Mouse (Mus musculus) myocyte (in vitro differentiated cells): ENCODE results near the gene Chek2. TPM values are rescaled to one million over a fixed set of nuclear protein-coding genes. Genes with fewer than 3 reads are reported as not detected.
"Not testable (repeated sequence)": the region's sequence is repeated elsewhere in the genome, so short reads cannot be mapped to it uniquely, and the experiment has no call there.

Experiments used
- H3K27me3 ChIP-seq: one replicate; pipeline ENCODE4 v1.6.1; 2011; ENCODE audit not compliant: control insufficient read depth, insufficient read depth, insufficient read length
- H3K36me3 ChIP-seq: one replicate; pipeline ENCODE4 v1.6.1; 2011; ENCODE audit not compliant: control insufficient read depth, insufficient read depth
- H3K4me2 ChIP-seq: one replicate; pipeline ENCODE4 v1.6.1; 2011; ENCODE audit warnings: low read depth, control low read depth
- H3K4me3 ChIP-seq: one replicate; pipeline ENCODE4 v1.5.1; 2011; ENCODE audit warnings: mild to moderate bottlenecking, control low read depth, moderate library complexity
- H3K79me2 ChIP-seq: one replicate; pipeline ENCODE4 v1.6.1; 2011; ENCODE audit not compliant: control insufficient read depth, insufficient read depth
- H3ac ChIP-seq: one replicate; pipeline ENCODE4 v1.6.1; 2011; ENCODE audit not compliant: control insufficient read depth, insufficient read length
- CEBPB ChIP-seq: IDR thresholded peaks from 2 replicates; pipeline ENCODE4 v1.6.1; 2011; ENCODE audit warnings: mild to moderate bottlenecking, moderate library complexity; ENCODE audit not compliant: poor library complexity, insufficient read depth, severe bottlenecking
- E2F4 ChIP-seq: IDR thresholded peaks from one replicate; pipeline ENCODE4 v1.6.1; 2011; ENCODE audit warnings: mild to moderate bottlenecking, control low read depth, moderate library complexity; ENCODE audit not compliant: insufficient read depth
- MAX ChIP-seq: IDR thresholded peaks from one replicate; pipeline ENCODE4 v1.6.1; 2011; ENCODE audit warnings: low read depth, mild to moderate bottlenecking, control low read depth
- MYOD1 ChIP-seq, 3 experiments: IDR thresholded peaks; one replicate each; pipeline ENCODE4 v1.6.1; 2011; ENCODE audit warnings: control low read depth in 2 of 3, low read depth in 2 of 3, mild to moderate bottlenecking in 2 of 3, moderate library complexity in 1 of 3; ENCODE audit not compliant: insufficient read length in 2 of 3, control insufficient read depth in 1 of 3
- MYOG ChIP-seq, 3 experiments: IDR thresholded peaks; one replicate each; pipeline ENCODE4 v1.6.1; 2011; ENCODE audit warnings: control low read depth in 2 of 3, low read depth in 2 of 3, mild to moderate bottlenecking in 2 of 3; ENCODE audit not compliant: insufficient read length in 2 of 3, control insufficient read depth in 1 of 3, insufficient read depth in 1 of 3
- POLR2A ChIP-seq: IDR thresholded peaks from one replicate; pipeline ENCODE4 v1.6.1; 2011; ENCODE audit warnings: low read depth, mild to moderate bottlenecking, control low read depth, moderate library complexity; ENCODE audit not compliant: insufficient read length
- POLR2AphosphoS2 ChIP-seq: IDR thresholded peaks from one replicate; pipeline ENCODE4 v1.6.1; 2011; ENCODE audit warnings: low read depth, control low read depth; ENCODE audit not compliant: insufficient read length
- REST ChIP-seq: IDR thresholded peaks from one replicate; pipeline ENCODE4 v1.6.1; 2011; ENCODE audit warnings: mild to moderate bottlenecking, control low read depth, moderate library complexity; ENCODE audit not compliant: insufficient read depth, insufficient read length
- SRF ChIP-seq: IDR thresholded peaks from one replicate; pipeline ENCODE4 v1.6.1; 2011; ENCODE audit warnings: low read depth; ENCODE audit not compliant: control insufficient read depth, insufficient read length
- TCF12 ChIP-seq: IDR thresholded peaks from one replicate; pipeline ENCODE4 v1.6.1; 2011; ENCODE audit warnings: mild to moderate bottlenecking, control low read depth; ENCODE audit not compliant: poor library complexity, insufficient read depth, severe bottlenecking
- TCF3 ChIP-seq: IDR thresholded peaks from one replicate; pipeline ENCODE4 v1.6.1; 2011; ENCODE audit warnings: low read depth, control low read depth; ENCODE audit not compliant: insufficient read length
- USF1 ChIP-seq: IDR thresholded peaks from one replicate; pipeline ENCODE4 v1.6.1; 2011; ENCODE audit warnings: low read depth, mild to moderate bottlenecking, control low read depth, moderate library complexity
- polyA plus RNA-seq: library from polyadenylated mRNA; unstranded; fragments of >200 nt; fragmentation: generic; extraction: Trizol; gene quantifications from one replicate; pipeline ENCODE4 v1.2.1, GENCODE M21; 2012; ENCODE audit warnings: missing spikeins

The Chek2 gene
- polyA plus RNA-seq, 1 experiment, result 6.2 TPM

- Histone ChIP-seq H3K4me3 (no peak overlapping the region), H3K4me2 (no peak overlapping the region), H3K79me2 (no peaks in the 10 kb centered on the region), H3K36me3 (no peaks in the 10 kb centered on the region), H3K27me3 (no peaks in the 10 kb centered on the region), H3ac (no peak overlapping the region)
- TF ChIP-seq CEBPB (no peak), TCF12 (no peak), POLR2AphosphoS2 (no peak), TCF3 (no peak), MYOG (IDR thresholded peaks at IDR 0.05; ENCODE audit: control insufficient read depth in 1 of 3, insufficient read depth in 1 of 3, insufficient read length in 2 of 3, low read depth in 2 of 3) (no peak), POLR2A (no peak), MAX (no peak), SRF (no peak), E2F4 (no peak), MYOD1 (IDR thresholded peaks at IDR 0.05; ENCODE audit: control insufficient read depth in 1 of 3, insufficient read length in 2 of 3, low read depth in 2 of 3) (no peak), REST (no peak), USF1 (no peak)
These were observed 34.9 kb downstream of the Chek2 start for GRCm38 (mm10) chr5:110874711-110875110.

GRCm38 (mm10) chr5:110875286-110875685 lies 35.5 kb downstream of the Chek2 start:
- Histone ChIP-seq H3K4me2 (no peak overlapping the region), H3K36me3 (no peaks in the 10 kb centered on the region), H3K79me2 (no peaks in the 10 kb centered on the region), H3K4me3 (no peak overlapping the region), H3K27me3 (no peaks in the 10 kb centered on the region), H3ac (no peak overlapping the region)
- no peak for TF ChIP-seq USF1

GRCm38 (mm10) chr5:110877666-110878505 lies 38.1 kb downstream of the Chek2 start:
- Histone ChIP-seq H3ac (no peak overlapping the region), H3K4me2 (no peak overlapping the region), H3K36me3 (no peaks in the 10 kb centered on the region), H3K4me3 (no peak overlapping the region), H3K79me2 (no peaks in the 10 kb centered on the region), H3K27me3 (no peaks in the 10 kb centered on the region)
- no peak for TF ChIP-seq TCF3
- no peak for TF ChIP-seq MAX
- no peak for TF ChIP-seq POLR2AphosphoS2
- no peak for TF ChIP-seq E2F4
- no peak for TF ChIP-seq TCF12
- TF ChIP-seq USF1, result no peak
- no peak for TF ChIP-seq CEBPB
- TF ChIP-seq MYOG (IDR thresholded peaks at IDR 0.05; ENCODE audit: control insufficient read depth in 1 of 3, insufficient read depth in 1 of 3, insufficient read length in 2 of 3, low read depth in 2 of 3), result no peak
- no peak for TF ChIP-seq POLR2A

- not testable (repeated sequence) for H3K27me3 ChIP-seq, H3K36me3 ChIP-seq, H3K4me2 ChIP-seq, H3ac ChIP-seq, H3K79me2 ChIP-seq
- H3K4me3 ChIP-seq, result peak overlapping the region; percentile 31
These were observed 38.7 kb downstream of the Chek2 start for GRCm38 (mm10) chr5:110878526-110878925.

GRCm38 (mm10) chr5:110879042-110879441 lies 39.3 kb downstream of the Chek2 start:
- Histone ChIP-seq H3K79me2 (no peaks in the 10 kb centered on the region), H3K4me3 (peak overlapping the region; percentile 31), H3ac (peak overlapping the region; percentile 84), H3K27me3 (no peaks in the 10 kb centered on the region), H3K4me2 (peak overlapping the region; percentile 89), H3K36me3 (no peaks in the 10 kb centered on the region)
- TF ChIP-seq CEBPB, result no peak
- no peak for TF ChIP-seq USF1
- no peak for TF ChIP-seq MAX
- TF ChIP-seq TCF12, result no peak
- TF ChIP-seq REST, result no peak
- TF ChIP-seq POLR2A, result no peak
- TF ChIP-seq E2F4, result no peak
- TF ChIP-seq TCF3, result no peak
- TF ChIP-seq MYOG (IDR thresholded peaks at IDR 0.05; ENCODE audit: control insufficient read depth in 1 of 3, insufficient read depth in 1 of 3, insufficient read length in 2 of 3, low read depth in 2 of 3), result no peak
- no peak for TF ChIP-seq MYOD1 (IDR thresholded peaks at IDR 0.05; ENCODE audit: control insufficient read depth in 1 of 3, insufficient read length in 2 of 3, low read depth in 2 of 3)
- TF ChIP-seq POLR2AphosphoS2, result no peak
- TF ChIP-seq SRF, result no peak
